Mouse (Mus musculus): ENCODE measurements at regions not wholly inside any gene's neighbourhood (a gene's known extent, or its start where the extent isn't known, plus 50 kb on each side); places are given as distances from the start of the nearest gene placed in this dataset.

- H3K36me3 ChIP-seq (ENCODE audit: control insufficient read depth, insufficient read depth) = no peaks in the 10 kb centered on the region
- TF ChIP-seq SRF (IDR thresholded peaks at IDR 0.05; ENCODE audit: control insufficient read depth, insufficient read length, low read depth) (no peak), CEBPB (IDR thresholded peaks at IDR 0.05; ENCODE audit: insufficient read depth, poor library complexity, severe bottlenecking) (no peak), MYOG (IDR thresholded peaks at IDR 0.05; ENCODE audit: control insufficient read depth in 1 of 3, insufficient read depth in 1 of 3, insufficient read length in 2 of 3, low read depth in 2 of 3) (no peak), TCF3 (IDR thresholded peaks at IDR 0.05; ENCODE audit: insufficient read length, low read depth) (no peak), MAX (IDR thresholded peaks at IDR 0.05; ENCODE audit: low read depth) (no peak), POLR2AphosphoS2 (IDR thresholded peaks at IDR 0.05; ENCODE audit: insufficient read length, low read depth) (no peak), MYOD1 (IDR thresholded peaks at IDR 0.05; ENCODE audit: control insufficient read depth in 1 of 3, insufficient read length in 2 of 3, low read depth in 2 of 3) (no peak), REST (IDR thresholded peaks at IDR 0.05; ENCODE audit: insufficient read depth, insufficient read length) (no peak), TCF12 (IDR thresholded peaks at IDR 0.05; ENCODE audit: insufficient read depth, poor library complexity, severe bottlenecking) (no peak), POLR2A (IDR thresholded peaks at IDR 0.05; ENCODE audit: insufficient read length, low read depth) (no peak), USF1 (IDR thresholded peaks at IDR 0.05; ENCODE audit: low read depth) (no peak)
- H3K79me2 ChIP-seq (ENCODE audit: control insufficient read depth, insufficient read depth) = no peaks in the 10 kb centered on the region
Measured at GRCm38 (mm10) chr16:54348814-54349213, 949.0 kb downstream of the Zpld1 start.

GRCm38 (mm10) chr16:54346086-54346789, 951.5 kb downstream of the Zpld1 start:
- no peak overlapping the region for H3K4me3 ChIP-seq

More at GRCm38 (mm10) chr16:54348814-54349213, 949.0 kb downstream of the Zpld1 start:
- no peak overlapping the region for H3K4me2 ChIP-seq (ENCODE audit: low read depth)
- H3K4me3 ChIP-seq = no peak overlapping the region
- no peak overlapping the region for H3ac ChIP-seq (ENCODE audit: control insufficient read depth, insufficient read length)
- no peaks in the 10 kb centered on the region for H3K27me3 ChIP-seq (ENCODE audit: control insufficient read depth, insufficient read depth, insufficient read length)

More at GRCm38 (mm10) chr16:54346086-54346789, 951.5 kb downstream of the Zpld1 start:
- Histone ChIP-seq H3K4me2 (ENCODE audit: low read depth) (no peak overlapping the region), H3K27me3 (ENCODE audit: control insufficient read depth, insufficient read depth, insufficient read length) (no peaks in the 10 kb centered on the region), H3ac (ENCODE audit: control insufficient read depth, insufficient read length) (no peak overlapping the region), H3K79me2 (ENCODE audit: control insufficient read depth, insufficient read depth) (no peaks in the 10 kb centered on the region), H3K36me3 (ENCODE audit: control insufficient read depth, insufficient read depth) (no peaks in the 10 kb centered on the region)
- TF ChIP-seq TCF12 (IDR thresholded peaks at IDR 0.05; ENCODE audit: insufficient read depth, poor library complexity, severe bottlenecking) = no peak
- no peak for TF ChIP-seq CEBPB (IDR thresholded peaks at IDR 0.05; ENCODE audit: insufficient read depth, poor library complexity, severe bottlenecking)
- no peak for TF ChIP-seq POLR2A (IDR thresholded peaks at IDR 0.05; ENCODE audit: insufficient read length, low read depth)
- TF ChIP-seq USF1 (IDR thresholded peaks at IDR 0.05; ENCODE audit: low read depth) = no peak
- TF ChIP-seq POLR2AphosphoS2 (IDR thresholded peaks at IDR 0.05; ENCODE audit: insufficient read length, low read depth) = no peak
- TF ChIP-seq MAX (IDR thresholded peaks at IDR 0.05; ENCODE audit: low read depth) = no peak
- TF ChIP-seq MYOG (IDR thresholded peaks at IDR 0.05; ENCODE audit: control insufficient read depth in 1 of 3, insufficient read depth in 1 of 3, insufficient read length in 2 of 3, low read depth in 2 of 3) = no peak
- no peak for TF ChIP-seq SRF (IDR thresholded peaks at IDR 0.05; ENCODE audit: control insufficient read depth, insufficient read length, low read depth)
- TF ChIP-seq REST (IDR thresholded peaks at IDR 0.05; ENCODE audit: insufficient read depth, insufficient read length) = no peak
- no peak for TF ChIP-seq TCF3 (IDR thresholded peaks at IDR 0.05; ENCODE audit: insufficient read length, low read depth)
- TF ChIP-seq E2F4 (IDR thresholded peaks at IDR 0.05; ENCODE audit: insufficient read depth) = no peak
- no peak for TF ChIP-seq MYOD1 (IDR thresholded peaks at IDR 0.05; ENCODE audit: control insufficient read depth in 1 of 3, insufficient read length in 2 of 3, low read depth in 2 of 3)
